Mouse (Mus musculus) bone marrow macrophage, adult 2 months (primary cell): ENCODE measurements around the gene D330045A20Rik.

ENCODE experiments used
- CTCF ChIP-seq: IDR thresholded peaks from 2 replicates; pipeline ENCODE4 v1.5.1; 2012; ENCODE audit warnings: low read depth, mild to moderate bottlenecking, low read length, moderate library complexity
- POLR2A ChIP-seq: IDR thresholded peaks from 2 replicates; pipeline ENCODE4 v1.6.1; 2012; ENCODE audit warnings: mild to moderate bottlenecking, low read depth, low read length, borderline replicate concordance

GRCm38 (mm10) chrX:139456812-139457211 lies 23.4 kb upstream of the D330045A20Rik start:
- TF ChIP-seq CTCF (no peak), POLR2A (no peak)
